Mouse (Mus musculus): ENCODE data around the gene Pogz.

GRCm38 (mm10) chr3:94888595-94888994 lies 51.2 kb downstream of the Pogz start:
- TF ChIP-seq POLR2A (IDR thresholded peaks at IDR 0.05; ENCODE audit: extremely low read depth, insufficient read depth, low read length), result no peak
- peak; percentile 20; the same call in 1 of the 2 replicates for TF ChIP-seq CTCF (IDR thresholded peaks at IDR 0.05; ENCODE audit: extremely low read depth, insufficient read depth, low read length)

All from cortical plate, adult 2 months (tissue).